Mouse (Mus musculus): ENCODE measurements at regions not wholly inside any gene's neighbourhood (a gene's known extent, or its start where the extent isn't known, plus 50 kb on each side); places are given as distances from the start of the nearest gene placed in this dataset.

GRCm38 (mm10) chr12:70592821-70593220, 139.9 kb downstream of the Tmx1 start:
- H3K27ac ChIP-seq, result no peak overlapping the region
- no peaks in the 10 kb centered on the region for H3K27me3 ChIP-seq (replicated peaks)
- ATAC-seq (ENCODE audit: low FRiP score, low read depth), result no peak
- no peaks in the 10 kb centered on the region; the same call in 1 of the 2 replicates for H3K4me1 ChIP-seq
- no peak overlapping the region for H3K4me2 ChIP-seq (replicated peaks)
- H3K36me3 ChIP-seq, result no peaks in the 10 kb centered on the region
- WGBS, result 97% methylated on average over 4 of the region's 4 CpGs
- H3K9me3 ChIP-seq, result no peaks in the 10 kb centered on the region
- no peak overlapping the region for H3K9ac ChIP-seq
- H3K4me3 ChIP-seq, result no peak overlapping the region

GRCm38 (mm10) chr12:70598211-70598701, 145.4 kb downstream of the Tmx1 start:
- Histone ChIP-seq H3K4me1 (no peaks in the 10 kb centered on the region), H3K4me2 (replicated peaks) (no peak overlapping the region), H3K36me3 (no peaks in the 10 kb centered on the region), H3K27me3 (replicated peaks) (no peaks in the 10 kb centered on the region), H3K9ac (no peak overlapping the region), H3K4me3 (no peak overlapping the region), H3K9me3 (no peaks in the 10 kb centered on the region; the same call in 1 of the 2 replicates), H3K27ac (no peak overlapping the region)
- ATAC-seq (ENCODE audit: low FRiP score, low read depth), result no peak
- 91% methylated on average over 15 of the region's 15 CpGs for WGBS

DNA sequence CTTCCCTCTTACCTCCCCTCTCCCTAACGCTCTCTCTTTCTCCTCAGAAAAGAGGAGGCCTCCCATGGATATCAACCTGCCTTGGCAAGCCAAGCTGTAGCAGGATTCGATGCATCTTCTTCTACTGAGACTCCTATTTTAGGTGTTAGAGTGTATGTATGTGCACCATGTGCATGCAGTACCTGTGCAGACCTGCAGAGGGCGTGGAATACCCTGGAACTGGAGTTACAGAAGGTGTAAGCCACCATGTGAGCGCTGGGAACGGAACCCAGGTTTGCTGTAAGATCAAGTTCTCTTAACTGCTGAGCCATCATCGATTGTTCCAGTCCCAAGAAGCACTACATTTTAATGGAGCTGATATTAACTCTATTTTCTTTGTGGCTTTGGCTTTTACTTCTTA, 146.8 kb downstream of the Tmx1 start:
- WGBS, result 83% methylated on average over 6 of the region's 6 CpGs
- Histone ChIP-seq H3K9ac (no peak overlapping the region), H3K4me2 (replicated peaks) (no peak overlapping the region), H3K4me3 (no peak overlapping the region), H3K27ac (no peak overlapping the region), H3K27me3 (replicated peaks) (no peaks in the 10 kb centered on the region), H3K4me1 (no peaks in the 10 kb centered on the region), H3K36me3 (no peaks in the 10 kb centered on the region), H3K9me3 (no peaks in the 10 kb centered on the region; the same call in 1 of the 2 replicates)
- ATAC-seq (ENCODE audit: low FRiP score, low read depth), result no peak

DNA sequence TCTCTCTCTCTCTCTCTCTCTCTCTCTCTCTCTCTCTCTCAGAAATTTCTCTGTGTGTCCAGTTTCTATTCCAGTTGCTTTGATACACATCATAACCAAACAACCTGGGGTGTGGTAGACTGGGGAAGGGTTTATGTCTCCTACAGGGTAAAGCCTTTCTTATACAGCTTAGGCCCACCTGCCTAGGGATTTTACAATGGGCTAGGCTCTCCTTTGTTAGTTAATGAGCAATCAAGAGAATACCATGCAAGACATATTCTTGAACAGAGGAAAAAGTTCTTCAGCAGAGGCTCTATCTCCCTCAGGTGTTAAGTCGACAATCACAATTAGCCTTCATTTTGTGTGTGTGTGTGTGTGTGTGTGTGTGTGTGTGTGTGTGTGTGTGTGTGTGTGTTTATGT, 151.0 kb downstream of the Tmx1 start:
- Histone ChIP-seq H3K9me3 (no peaks in the 10 kb centered on the region; the same call in 1 of the 2 replicates), H3K36me3 (no peaks in the 10 kb centered on the region), H3K27me3 (replicated peaks) (no peaks in the 10 kb centered on the region), H3K4me1 (no peaks in the 10 kb centered on the region), H3K4me2 (replicated peaks) (no peak overlapping the region), H3K27ac (no peak overlapping the region), H3K9ac (no peak overlapping the region), H3K4me3 (no peak overlapping the region)
- 91% methylated on average over 1 of the region's 1 CpGs for WGBS
- ATAC-seq (ENCODE audit: low FRiP score, low read depth), result no peak

DNA sequence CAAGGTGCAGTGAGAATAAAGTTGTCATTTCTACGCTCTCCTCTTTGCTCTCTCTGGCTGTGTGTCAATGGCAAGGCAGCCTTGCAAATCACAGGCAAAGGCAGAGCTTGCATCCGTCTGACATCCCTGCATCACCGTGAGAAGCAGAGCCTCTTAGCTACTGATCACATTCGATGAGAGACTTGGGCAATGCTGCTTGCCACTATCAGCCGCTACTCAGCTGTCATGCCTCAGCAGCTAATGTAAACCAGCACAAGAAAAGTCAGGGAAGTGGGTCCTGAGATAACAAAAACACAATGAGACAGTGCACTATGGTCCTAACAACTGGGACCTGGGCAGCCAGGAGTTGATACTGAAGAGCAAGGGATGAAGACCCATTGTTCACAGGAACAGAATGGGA, 155.8 kb downstream of the Tmx1 start:
- H3K36me3 ChIP-seq, result no peaks in the 10 kb centered on the region
- H3K27me3 ChIP-seq (replicated peaks), result no peaks in the 10 kb centered on the region
- H3K9ac ChIP-seq, result no peak overlapping the region
- no peak overlapping the region for H3K27ac ChIP-seq
- no peaks in the 10 kb centered on the region for H3K4me1 ChIP-seq
- WGBS, result 86% methylated on average over 5 of the region's 5 CpGs
- ATAC-seq (ENCODE audit: low FRiP score, low read depth), result no peak
- no peak overlapping the region for H3K4me3 ChIP-seq
- no peaks in the 10 kb centered on the region for H3K9me3 ChIP-seq
- H3K4me2 ChIP-seq (replicated peaks), result no peak overlapping the region

DNA sequence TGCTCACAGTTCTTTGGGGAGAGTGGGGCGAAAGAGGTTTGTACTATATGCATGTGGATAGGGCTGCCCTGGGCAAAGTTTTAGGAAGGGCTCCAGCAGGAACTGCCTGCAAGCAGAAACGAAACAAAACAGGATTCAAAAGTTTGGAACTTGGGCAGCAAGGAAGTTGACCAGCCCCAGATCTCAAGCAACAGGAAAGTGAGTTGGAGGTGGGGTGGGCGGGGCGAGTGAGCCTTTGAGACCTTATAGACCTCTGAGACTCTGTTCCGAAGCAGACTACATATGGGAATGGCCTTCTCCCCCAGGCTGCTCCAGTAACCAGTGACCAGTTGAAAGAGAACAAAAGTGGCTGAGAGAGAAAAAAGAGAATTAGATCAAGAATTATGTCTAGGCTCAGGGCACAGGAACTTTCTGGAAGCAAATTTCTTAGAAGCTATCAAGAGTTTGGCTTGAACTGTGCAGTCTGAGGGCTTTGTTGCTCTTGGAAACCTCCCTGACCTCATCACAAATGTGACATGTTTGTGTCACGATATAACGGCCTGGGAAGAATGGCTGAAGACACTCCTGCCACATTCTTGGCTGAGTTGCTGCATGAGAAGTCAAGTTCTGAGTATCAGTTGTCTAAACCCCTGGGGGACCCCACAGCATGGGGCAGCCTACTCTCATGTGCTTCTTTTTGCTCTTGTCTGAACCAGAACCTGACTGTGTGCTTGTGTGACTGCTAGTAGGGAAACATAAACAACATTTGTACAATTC, 156.4 kb downstream of the Tmx1 start:
- no peaks in the 10 kb centered on the region for H3K27me3 ChIP-seq (replicated peaks)
- no peaks in the 10 kb centered on the region for H3K9me3 ChIP-seq
- WGBS, result 83% methylated on average over 7 of the region's 7 CpGs
- ATAC-seq (ENCODE audit: low FRiP score, low read depth), result no peak
- H3K4me3 ChIP-seq, result no peak overlapping the region
- no peak overlapping the region for H3K27ac ChIP-seq
- H3K4me2 ChIP-seq (replicated peaks), result no peak overlapping the region
- H3K4me1 ChIP-seq, result no peaks in the 10 kb centered on the region
- no peak overlapping the region for H3K9ac ChIP-seq
- no peaks in the 10 kb centered on the region for H3K36me3 ChIP-seq

GRCm38 (mm10) chr12:70611891-70612290, 159.0 kb downstream of the Tmx1 start:
- ATAC-seq (ENCODE audit: low FRiP score, low read depth), result no peak
- WGBS, result 83% methylated on average over 5 of the region's 5 CpGs

GRCm38 (mm10) chr12:70613244-70613643, 160.3 kb downstream of the Tmx1 start:
- H3K27me3 ChIP-seq (replicated peaks), result no peaks in the 10 kb centered on the region
- ATAC-seq (ENCODE audit: low FRiP score, low read depth), result no peak
- H3K9ac ChIP-seq, result no peak overlapping the region
- 0 out of 2 replicates have a peak, but pooled peaks cover 4% of the 10 kb centered on the region for H3K4me1 ChIP-seq
- H3K9me3 ChIP-seq, result no peaks in the 10 kb centered on the region
- no peaks in the 10 kb centered on the region for H3K36me3 ChIP-seq
- WGBS, result 83% methylated on average over 5 of the region's 5 CpGs
- H3K4me2 ChIP-seq (replicated peaks), result no peak overlapping the region
- H3K27ac ChIP-seq, result no peak overlapping the region
- no peak overlapping the region for H3K4me3 ChIP-seq

More at GRCm38 (mm10) chr12:70611891-70612290, 159.0 kb downstream of the Tmx1 start:
- H3K36me3 ChIP-seq, result no peaks in the 10 kb centered on the region
- H3K4me2 ChIP-seq (replicated peaks), result no peak overlapping the region
- H3K27me3 ChIP-seq (replicated peaks), result no peaks in the 10 kb centered on the region
- no peak overlapping the region for H3K4me3 ChIP-seq
- no peak overlapping the region for H3K27ac ChIP-seq
- no peak overlapping the region for H3K9ac ChIP-seq
- H3K4me1 ChIP-seq, result 0 out of 2 replicates have a peak, but pooled peaks cover 4% of the 10 kb centered on the region
- no peaks in the 10 kb centered on the region for H3K9me3 ChIP-seq

DNA sequence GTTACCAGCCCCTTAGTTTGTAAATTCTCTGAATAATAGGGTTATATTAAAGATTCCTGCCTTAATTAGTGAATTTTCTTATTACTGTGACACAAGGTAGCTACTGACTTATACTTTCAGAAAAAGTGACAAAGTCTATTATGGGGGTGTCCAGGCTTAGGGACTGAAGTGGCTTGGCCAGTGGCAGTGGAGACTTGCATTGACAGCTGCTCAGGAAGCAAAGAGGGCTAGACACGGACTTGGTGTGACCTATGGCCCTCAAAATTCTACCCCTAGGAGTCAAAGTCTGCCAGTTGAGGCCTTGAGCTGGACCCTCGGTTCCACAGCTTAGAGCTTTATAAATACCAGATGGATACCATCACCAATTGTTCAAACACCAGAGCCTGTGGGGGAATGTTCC, 161.2 kb downstream of the Tmx1 start:
- Histone ChIP-seq H3K27me3 (replicated peaks) (no peaks in the 10 kb centered on the region), H3K27ac (no peak overlapping the region), H3K4me1 (0 out of 2 replicates have a peak, but pooled peaks cover 4% of the 10 kb centered on the region), H3K9me3 (no peaks in the 10 kb centered on the region), H3K4me3 (no peak overlapping the region), H3K4me2 (replicated peaks) (no peak overlapping the region), H3K9ac (no peak overlapping the region), H3K36me3 (no peaks in the 10 kb centered on the region)
- WGBS, result 64% methylated on average over 2 of the region's 2 CpGs
- ATAC-seq (ENCODE audit: low FRiP score, low read depth), result no peak

GRCm38 (mm10) chr12:70614686-70615085, 161.8 kb downstream of the Tmx1 start:
- H3K9ac ChIP-seq, result no peak overlapping the region
- no peak overlapping the region for H3K27ac ChIP-seq
- no peaks in the 10 kb centered on the region for H3K36me3 ChIP-seq
- no peak for ATAC-seq (ENCODE audit: low FRiP score, low read depth)
- no peaks in the 10 kb centered on the region for H3K27me3 ChIP-seq (replicated peaks)
- WGBS, result 85% methylated on average over 2 of the region's 2 CpGs
- 0 out of 2 replicates have a peak, but pooled peaks cover 4% of the 10 kb centered on the region for H3K4me1 ChIP-seq
- no peak overlapping the region for H3K4me2 ChIP-seq (replicated peaks)
- H3K9me3 ChIP-seq, result 0 out of 2 replicates have a peak, but pooled peaks cover 3% of the 10 kb centered on the region
- no peak overlapping the region for H3K4me3 ChIP-seq

DNA sequence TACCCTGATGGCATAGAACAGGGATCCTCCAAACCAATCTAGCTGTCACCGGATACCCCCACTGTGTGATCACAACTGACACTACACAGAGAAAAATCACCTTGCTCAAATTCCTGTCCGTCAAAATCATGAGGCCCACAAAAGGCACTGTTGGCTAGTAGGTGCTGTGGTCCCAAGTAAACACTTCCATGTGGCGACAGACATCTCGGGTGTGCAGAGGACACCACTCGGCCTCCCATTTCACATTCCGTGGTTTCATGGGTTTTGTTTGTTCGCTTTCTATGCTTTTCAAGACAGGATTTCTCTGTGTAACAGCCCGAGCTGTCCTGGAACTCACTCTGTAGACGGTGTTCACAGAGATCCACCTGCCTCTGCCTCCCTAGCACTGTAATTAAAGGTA, 162.2 kb downstream of the Tmx1 start:
- no peak overlapping the region for H3K9ac ChIP-seq
- H3K9me3 ChIP-seq, result 0 out of 2 replicates have a peak, but pooled peaks cover 3% of the 10 kb centered on the region
- H3K4me3 ChIP-seq, result no peak overlapping the region
- H3K36me3 ChIP-seq, result no peaks in the 10 kb centered on the region
- 0 out of 2 replicates have a peak, but pooled peaks cover 4% of the 10 kb centered on the region for H3K4me1 ChIP-seq
- no peak overlapping the region for H3K4me2 ChIP-seq (replicated peaks)
- H3K27me3 ChIP-seq (replicated peaks), result no peaks in the 10 kb centered on the region
- no peak overlapping the region for H3K27ac ChIP-seq
- ATAC-seq (ENCODE audit: low FRiP score, low read depth), result no peak
- 94% methylated on average over 9 of the region's 9 CpGs for WGBS

DNA sequence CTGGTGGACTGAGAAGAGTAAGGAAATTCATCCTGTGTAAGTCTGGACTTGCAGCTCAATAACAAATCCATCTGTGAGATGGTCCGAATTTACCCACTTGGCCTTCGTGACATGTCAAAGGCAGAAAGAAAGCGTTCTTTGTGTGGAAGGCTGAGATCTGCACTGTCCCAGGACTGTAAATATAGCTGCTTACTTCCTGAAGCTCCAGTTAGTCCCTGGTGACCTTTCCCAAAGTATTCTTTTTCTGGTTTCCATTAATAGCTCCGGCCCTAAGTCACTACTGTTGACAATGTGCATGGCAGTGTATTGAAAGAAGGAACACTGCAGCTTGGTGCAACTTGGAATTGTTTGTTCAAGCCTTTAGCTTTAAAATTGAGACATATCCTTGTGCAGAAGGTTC, 163.2 kb downstream of the Tmx1 start:
- Histone ChIP-seq H3K9me3 (0 out of 2 replicates have a peak, but pooled peaks cover 3% of the 10 kb centered on the region), H3K4me2 (replicated peaks) (no peak overlapping the region), H3K9ac (no peak overlapping the region), H3K4me3 (no peak overlapping the region), H3K27ac (no peak overlapping the region), H3K36me3 (no peaks in the 10 kb centered on the region), H3K27me3 (replicated peaks) (no peaks in the 10 kb centered on the region), H3K4me1 (0 out of 2 replicates have a peak, but pooled peaks cover 4% of the 10 kb centered on the region)
- WGBS, result 68% methylated on average over 4 of the region's 4 CpGs
- no peak for ATAC-seq (ENCODE audit: low FRiP score, low read depth)
